Mouse (Mus musculus): ENCODE measurements around the gene Rexo2. TPM values are rescaled to one million over a fixed set of nuclear protein-coding genes. Genes with fewer than 3 reads are reported as not detected.

The Rexo2 gene
- 34.0 TPM for polyA plus RNA-seq (2015; fragmentation: Illumina TruSeq; extraction: RNeasy Lipid Tissue Mini Kit (QIAGEN cat#74804); ENCODE audit: insufficient read depth, low read depth, low replicate concordance)

DNA sequence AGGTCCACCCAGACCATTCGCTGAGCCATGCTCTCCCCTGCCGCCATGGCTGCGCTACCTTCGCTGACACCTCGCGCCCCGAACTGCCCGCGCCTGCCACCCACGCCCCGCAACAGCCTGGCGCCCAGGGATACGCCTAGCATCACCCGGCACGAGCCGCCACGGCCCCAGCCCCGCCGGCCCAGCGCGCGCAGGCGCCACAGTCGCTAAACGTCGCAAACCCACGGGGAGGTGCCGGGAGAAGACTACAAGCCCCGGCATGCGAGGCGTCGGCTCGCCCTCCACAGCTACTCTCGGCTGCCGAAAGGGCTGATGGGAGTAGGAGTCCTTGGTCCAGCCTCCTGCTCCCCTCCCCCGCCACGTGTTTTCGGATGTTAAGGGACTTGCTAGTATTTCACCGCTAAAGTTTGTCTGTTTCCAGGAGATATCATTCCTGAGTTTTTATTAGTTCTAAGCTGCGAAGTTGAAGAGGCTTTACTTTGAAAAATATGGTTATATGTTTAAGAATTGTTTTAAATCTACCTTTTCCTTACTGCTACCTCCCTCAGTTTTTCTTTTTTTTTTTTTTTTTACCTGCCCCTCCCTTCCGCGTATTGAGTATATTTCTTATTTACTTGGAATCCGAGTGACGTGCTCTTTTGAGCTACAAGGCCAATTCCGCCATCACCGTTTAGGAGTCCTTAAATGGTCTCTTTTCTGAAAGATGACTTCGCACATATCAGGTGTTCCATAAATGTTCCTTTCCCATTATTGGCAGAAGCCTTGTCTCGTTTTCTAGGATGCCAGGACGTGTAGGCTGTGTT lies at the start of gene Rexo2:
Gene Rexo2 (minus strand): TSS at position 213 of the 803 bp plus-strand sequence.

DNA sequence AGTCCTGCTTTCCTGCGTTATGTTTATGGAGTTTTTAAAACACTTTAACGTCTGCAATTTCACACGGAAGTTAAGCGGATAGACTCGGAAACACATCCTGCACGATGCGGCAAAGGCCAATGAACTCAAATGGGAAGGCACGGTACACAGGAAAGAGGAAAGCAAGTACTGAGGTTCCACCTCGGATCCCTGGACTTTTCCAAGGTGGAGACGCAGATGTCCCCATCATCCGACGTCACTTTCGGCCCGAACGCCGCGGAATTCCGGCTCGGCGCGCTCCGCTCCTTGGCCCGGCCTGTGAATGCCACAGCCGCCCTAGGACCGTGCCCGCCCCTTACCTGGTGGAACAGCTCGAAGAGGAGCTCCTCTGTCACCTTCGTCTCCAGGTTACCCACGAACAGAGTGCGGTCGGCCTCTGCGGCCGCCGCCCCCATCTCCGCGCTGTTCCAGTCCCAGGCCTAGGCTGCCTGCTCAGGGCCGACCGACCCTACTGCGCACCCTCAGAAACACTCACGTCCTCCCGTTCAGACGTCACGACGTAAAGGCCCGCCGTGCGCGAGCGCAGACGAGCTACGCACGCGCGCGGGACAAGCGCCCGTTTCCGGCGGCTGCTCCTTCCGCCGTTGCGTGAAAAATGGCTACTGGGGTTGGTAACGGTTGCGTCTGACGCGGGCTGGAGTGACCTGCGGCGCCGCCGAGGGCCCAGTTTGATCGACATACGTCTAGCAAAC lies 14.6 kb upstream of the Rexo2 start, which contains the start of the genes Rbm7 and Gm5617:
Gene Rbm7 (minus strand): TSS at position 483 of the 731 bp plus-strand sequence.
Gene Gm5617 (plus strand): TSS at position 626 of the 731 bp plus-strand sequence.

Other genes starting within 250 kb of the Rexo2 start
- 1.1 TPM for gene Nxpe2, start 127.2 kb downstream of the Rexo2 start, polyA plus RNA-seq (2015; fragmentation: Illumina TruSeq; extraction: RNeasy Lipid Tissue Mini Kit (QIAGEN cat#74804); ENCODE audit: insufficient read depth, low read depth, low replicate concordance)
- 11.7 TPM for gene Rbm7, start 14.7 kb upstream of the Rexo2 start, polyA plus RNA-seq (2015; fragmentation: Illumina TruSeq; extraction: RNeasy Lipid Tissue Mini Kit (QIAGEN cat#74804); ENCODE audit: insufficient read depth, low read depth, low replicate concordance)
- gene Gm5617, start 14.8 kb upstream of the Rexo2 start, polyA plus RNA-seq (2015; fragmentation: Illumina TruSeq; extraction: RNeasy Lipid Tissue Mini Kit (QIAGEN cat#74804); ENCODE audit: insufficient read depth, low read depth, low replicate concordance): 6.0 TPM
- gene Nnmt, start 124.5 kb upstream of the Rexo2 start, polyA plus RNA-seq (2015; fragmentation: Illumina TruSeq; extraction: RNeasy Lipid Tissue Mini Kit (QIAGEN cat#74804); ENCODE audit: insufficient read depth, low read depth, low replicate concordance): 6.6 TPM

All from pancreas, adult 10 weeks (tissue).